In the genomic region with DNA sequence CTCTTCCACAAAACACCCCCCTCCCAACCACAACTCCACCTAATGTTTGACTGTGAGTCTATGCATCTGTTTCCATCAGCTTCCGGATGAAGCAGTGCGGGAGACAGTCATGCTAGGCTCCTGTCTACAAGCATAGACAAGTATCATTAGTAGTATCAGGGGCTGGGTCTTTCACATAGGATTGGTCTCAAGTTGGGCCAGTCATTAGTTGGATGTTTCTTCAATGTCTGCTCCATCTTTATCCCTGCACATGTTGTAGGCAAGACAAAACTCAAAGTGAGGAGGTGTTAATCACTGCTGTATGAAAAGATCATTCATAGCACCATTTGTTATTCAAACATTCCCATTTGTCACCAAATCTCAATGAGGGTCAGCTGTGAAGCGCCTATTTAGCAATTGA, we compare ENCODE assay signal across 20 mouse cellular contexts. TPM values are rescaled to one million over a fixed set of nuclear protein-coding genes. Genes with fewer than 3 reads are reported as not detected.
A peak's percentile ranks its signal among the peaks of the same experiment; 100 is the strongest.
DNase-seq lines count a peak whose midpoint lies in the region; ATAC-seq and TF ChIP-seq lines count a peak whose summit lies in the region.
"Had no signal": no experiment of that assay in that cellular context is flagged by ENCODE, and none has a peak within 500 bp of the region (broad histone marks: within the 10 kb centered on the region; RNA-seq: fewer than 3 reads in every experiment).

No protein-coding gene starts in this region.

- 0 out of 2 replicates have a peak, but pooled peaks have one; percentile 23 for ATAC-seq in forebrain, embryonic 14.5 days
- no peak for ATAC-seq in forebrain, postnatal 0 days
- ATAC-seq in forebrain, embryonic 16.5 days: peak; percentile 66
- ATAC-seq: activated CD4-positive, CD25-positive, alpha-beta regulatory T cell, adult 4 months; Patski had no signal

- no peak overlapping the region for H3K9ac ChIP-seq in forebrain, embryonic 14.5 days (ENCODE audit: low read length)
- no peak overlapping the region for H3K9ac ChIP-seq in forebrain, postnatal 0 days
- no peak overlapping the region for H3K9ac ChIP-seq in forebrain, embryonic 16.5 days (replicated peaks; ENCODE audit: low read depth, low read length)
- H3K9ac ChIP-seq: embryonic facial prominence, embryonic 12.5 days had no signal

- no peak for DNase-seq in forebrain, embryonic 14.5 days (ENCODE audit: low spot score)
- no peak for DNase-seq in forebrain, postnatal 0 days
- no peak for DNase-seq in forebrain, embryonic 10.5 days (ENCODE audit: extremely low spot score, low spot score)
- DNase-seq in brain, embryonic 14.5 days (ENCODE audit: low read depth): peak; percentile 46
- no peak for DNase-seq in frontal cortex, postnatal 25 days (ENCODE audit: low spot score in 2 of 2)
- DNase-seq: adrenal gland, adult 8-10 months; adrenal gland, postnatal 14 days; adrenal gland, postnatal 36 days; cerebellum, adult 11 months; cerebellum, adult 2 months; cerebellum, adult 9-10 months; cerebellum, postnatal 10 days; cerebellum, postnatal 25 days; gastrocnemius, adult 2 months had no signal

- H3K9me3 ChIP-seq in forebrain, embryonic 14.5 days (replicated peaks; ENCODE audit: control insufficient read depth, low read length): no peaks in the 10 kb centered on the region
- H3K9me3 ChIP-seq in forebrain, postnatal 0 days (ENCODE audit: low read length): no peaks in the 10 kb centered on the region
- no peaks in the 10 kb centered on the region for H3K9me3 ChIP-seq in forebrain, embryonic 16.5 days (ENCODE audit: control insufficient read depth, low read length)
- no peaks in the 10 kb centered on the region; the same call in 1 of the 2 replicates for H3K9me3 ChIP-seq in forebrain, embryonic 10.5 days
- H3K9me3 ChIP-seq: embryonic facial prominence, embryonic 10.5 days; embryonic facial prominence, embryonic 12.5 days; G1E had no signal

- 73% methylated on average over 3 of the region's 3 CpGs for WGBS in forebrain, embryonic 14.5 days
- WGBS in forebrain, postnatal 0 days: 64% methylated on average over 3 of the region's 3 CpGs
- WGBS in forebrain, embryonic 16.5 days: 65% methylated on average over 3 of the region's 3 CpGs
- 93% methylated on average over 3 of the region's 3 CpGs for WGBS in forebrain, embryonic 10.5 days

- no peaks in the 10 kb centered on the region for H3K27me3 ChIP-seq in forebrain, embryonic 14.5 days (replicated peaks; ENCODE audit: control insufficient read depth, insufficient read depth, low read length)
- H3K27me3 ChIP-seq in forebrain, postnatal 0 days (ENCODE audit: insufficient read depth, low read length): no peaks in the 10 kb centered on the region
- no peaks in the 10 kb centered on the region for H3K27me3 ChIP-seq in forebrain, embryonic 16.5 days (replicated peaks; ENCODE audit: control insufficient read depth, insufficient read depth, low read length)
- no peaks in the 10 kb centered on the region for H3K27me3 ChIP-seq in forebrain, embryonic 10.5 days (ENCODE audit: poor library complexity, severe bottlenecking)
- H3K27me3 ChIP-seq: embryonic facial prominence, embryonic 12.5 days; Patski had no signal

- no peak overlapping the region for H3K27ac ChIP-seq in forebrain, embryonic 14.5 days (ENCODE audit: low read depth, low read length)
- no peak overlapping the region for H3K27ac ChIP-seq in forebrain, postnatal 0 days (ENCODE audit: low read depth, low read length)
- H3K27ac ChIP-seq in forebrain, embryonic 16.5 days (ENCODE audit: low read length): no peak overlapping the region
- no peak overlapping the region for H3K27ac ChIP-seq in forebrain, embryonic 10.5 days
- H3K27ac ChIP-seq: embryonic facial prominence, embryonic 10.5 days; embryonic facial prominence, embryonic 12.5 days; gastrocnemius, adult 2 months had no signal

- no peak overlapping the region for H3K4me2 ChIP-seq in forebrain, embryonic 14.5 days (ENCODE audit: low read length)
- H3K4me2 ChIP-seq in forebrain, postnatal 0 days (ENCODE audit: low read depth): no peak overlapping the region
- H3K4me2 ChIP-seq in forebrain, embryonic 16.5 days (ENCODE audit: low read length): no peak overlapping the region
- H3K4me2 ChIP-seq: embryonic facial prominence, embryonic 12.5 days had no signal

- TF ChIP-seq POLR2A in brain, embryonic 14.5 days (IDR thresholded peaks at IDR 0.05; ENCODE audit: borderline replicate concordance, extremely low read depth, insufficient read depth, insufficient read length, poor library complexity, severe bottlenecking): no peak

- no peaks in the 10 kb centered on the region for H3K4me1 ChIP-seq in forebrain, embryonic 14.5 days (ENCODE audit: control insufficient read depth, insufficient read depth, low read length)
- H3K4me1 ChIP-seq in forebrain, postnatal 0 days (ENCODE audit: insufficient read depth): no peaks in the 10 kb centered on the region
- no peaks in the 10 kb centered on the region for H3K4me1 ChIP-seq in forebrain, embryonic 16.5 days (replicated peaks; ENCODE audit: control insufficient read depth, insufficient read depth, low read length)
- H3K4me1 ChIP-seq in forebrain, embryonic 10.5 days: no peaks in the 10 kb centered on the region
- H3K4me1 ChIP-seq: embryonic facial prominence, embryonic 10.5 days; embryonic facial prominence, embryonic 12.5 days had no signal

- no peaks in the 10 kb centered on the region for H3K36me3 ChIP-seq in forebrain, embryonic 14.5 days (ENCODE audit: control insufficient read depth, insufficient read depth, low read length)
- no peaks in the 10 kb centered on the region for H3K36me3 ChIP-seq in forebrain, postnatal 0 days (ENCODE audit: insufficient read depth)
- no peaks in the 10 kb centered on the region for H3K36me3 ChIP-seq in forebrain, embryonic 16.5 days (ENCODE audit: control insufficient read depth, insufficient read depth)
- H3K36me3 ChIP-seq in forebrain, embryonic 10.5 days (replicated peaks): no peaks in the 10 kb centered on the region
- H3K36me3 ChIP-seq: embryonic facial prominence, embryonic 10.5 days; embryonic facial prominence, embryonic 12.5 days; G1E had no signal

- TF ChIP-seq CTCF in forebrain, postnatal 0 days (IDR thresholded peaks at IDR 0.05; ENCODE audit: low read depth): no peak
- no peak for TF ChIP-seq CTCF in brain, embryonic 14.5 days (IDR thresholded peaks at IDR 0.05; ENCODE audit: borderline replicate concordance, extremely low read depth, insufficient read depth, insufficient read length)

- no peak overlapping the region for H3K4me3 ChIP-seq in forebrain, embryonic 14.5 days (ENCODE audit: low read depth, low read length)
- no peak overlapping the region for H3K4me3 ChIP-seq in forebrain, postnatal 0 days (ENCODE audit: low read depth, low read length)
- no peak overlapping the region for H3K4me3 ChIP-seq in forebrain, embryonic 16.5 days (replicated peaks; ENCODE audit: low read length)
- H3K4me3 ChIP-seq in forebrain, embryonic 10.5 days: no peak overlapping the region
- H3K4me3 ChIP-seq: embryonic facial prominence, embryonic 10.5 days; embryonic facial prominence, embryonic 12.5 days; gastrocnemius, adult 2 months had no signal

RNA-seq across cellular contexts. Expression of a gene that starts 11.0 kb away (rescaled TPM):
- polyA plus RNA-seq in forebrain, embryonic 14.5 days (2014; fragmentation: Nextera tagmentation; extraction: Ambion mirVana): 2.8 and 4.1 TPM in 2 replicates
- 11.1 and 14.2 TPM in 2 replicates for total RNA-seq in forebrain, postnatal 0 days (2014; rRNA removed)
- polyA plus RNA-seq in forebrain, postnatal 0 days (2015; fragmentation: Nextera tagmentation; extraction: Ambion mirVana): 7.9 and 12.9 TPM in 2 replicates
- 3.9 and 4.2 TPM in 2 replicates for polyA plus RNA-seq in forebrain, embryonic 16.5 days (2015; fragmentation: Nextera tagmentation; extraction: Ambion mirVana)
- 2.8 and 2.9 TPM in 2 replicates for polyA plus RNA-seq in forebrain, embryonic 10.5 days (2016; fragmentation: Nextera tagmentation; extraction: Ambion mirVana)
- polyA plus RNA-seq in brain, embryonic 14.5 days (2012; rRNA removed): 1.6 and 2.9 TPM in 2 replicates
- total RNA-seq: G1E had no signal
- polyA plus RNA-seq: activated CD4-positive, CD25-positive, alpha-beta regulatory T cell, adult 4 months; G1E; Patski had no signal
